ENCODE assay signal across 26 mouse cellular contexts in the genomic region with DNA sequence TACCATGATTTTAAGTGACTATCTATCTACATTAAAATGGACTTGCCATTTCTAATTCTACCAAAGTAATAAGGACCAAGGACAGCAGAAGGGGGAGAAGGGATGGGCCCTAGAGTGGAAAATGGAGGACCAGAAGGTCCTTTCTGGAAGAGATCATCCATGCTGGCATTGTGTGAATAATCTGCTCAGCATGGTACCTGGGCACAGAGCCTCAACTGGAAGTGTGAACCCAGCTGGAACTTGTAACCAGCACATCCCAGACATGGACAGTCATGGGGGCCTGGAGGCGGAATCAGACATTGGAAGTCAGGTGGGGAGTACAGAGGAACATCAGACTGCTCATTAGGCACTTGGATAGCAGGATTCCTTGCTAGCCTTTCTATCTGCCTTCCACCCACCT.
"Had no signal": no experiment of that assay in that cellular context is flagged by ENCODE, and none has a peak within 500 bp of the region (broad histone marks: within the 10 kb centered on the region; RNA-seq: fewer than 3 reads in every experiment).

No protein-coding gene starts in this region.

- H3K4me2 ChIP-seq: heart, embryonic 12.5 days; hindbrain, embryonic 12.5 days; hindbrain, embryonic 14.5 days; intestine, embryonic 15.5 days; limb, embryonic 12.5 days; liver, embryonic 11.5 days; liver, embryonic 13.5 days; liver, embryonic 15.5 days had no signal

- H3K9ac ChIP-seq: heart, embryonic 12.5 days; hindbrain, embryonic 12.5 days; hindbrain, embryonic 14.5 days; intestine, embryonic 15.5 days; limb, embryonic 12.5 days; liver, embryonic 13.5 days; liver, embryonic 15.5 days had no signal

- H3K4me3 ChIP-seq: gastrocnemius, adult 2 months; heart, embryonic 10.5 days; heart, embryonic 12.5 days; hindbrain, embryonic 10.5 days; hindbrain, embryonic 12.5 days; intestine, embryonic 15.5 days; layer of hippocampus, adult 2 months; limb, embryonic 10.5 days; limb, embryonic 12.5 days; liver, embryonic 13.5 days; liver, embryonic 15.5 days had no signal

- DNase-seq: gastrocnemius, adult 2 months; gastrocnemius, postnatal 10 days; gastrocnemius, postnatal 25 days; heart, adult 18-20 months; heart, postnatal 10 days; heart, postnatal 4 days; kidney, adult 18-20 months; kidney, adult 8-10 months; kidney, postnatal 10 days; kidney, postnatal 25 days; kidney, postnatal 4 days; liver; liver, embryonic 13.5 days had no signal

- H3K36me3 ChIP-seq: heart, embryonic 10.5 days; heart, embryonic 12.5 days; hindbrain, embryonic 10.5 days; hindbrain, embryonic 12.5 days; intestine, embryonic 15.5 days; limb, embryonic 10.5 days; limb, embryonic 12.5 days; liver, embryonic 13.5 days; liver, embryonic 15.5 days had no signal

- H3K27ac ChIP-seq: gastrocnemius, adult 2 months; heart, embryonic 10.5 days; hindbrain, embryonic 10.5 days; hindbrain, embryonic 12.5 days; hindbrain, embryonic 14.5 days; intestine, embryonic 15.5 days; layer of hippocampus, adult 2 months; limb, embryonic 10.5 days; limb, embryonic 12.5 days; liver, embryonic 13.5 days; liver, embryonic 15.5 days had no signal

- ATAC-seq: inflammation-experienced regulatory T-cells, adult 6 months; intestine, embryonic 15.5 days; intestine, postnatal 0 days had no signal

- H3K4me1 ChIP-seq: heart, embryonic 10.5 days; heart, embryonic 12.5 days; hindbrain, embryonic 10.5 days; hindbrain, embryonic 12.5 days; intestine, embryonic 15.5 days; limb, embryonic 10.5 days; limb, embryonic 12.5 days; liver, embryonic 13.5 days; liver, embryonic 15.5 days had no signal

- H3K9me3 ChIP-seq: heart, embryonic 10.5 days; heart, embryonic 12.5 days; hindbrain, embryonic 10.5 days; hindbrain, embryonic 12.5 days; intestine, embryonic 15.5 days; limb, embryonic 10.5 days; limb, embryonic 12.5 days; liver, embryonic 13.5 days; liver, embryonic 15.5 days had no signal

- H3K27me3 ChIP-seq: heart, embryonic 12.5 days; hindbrain, embryonic 12.5 days; intestine, embryonic 15.5 days; limb, embryonic 12.5 days; liver, embryonic 13.5 days; liver, embryonic 15.5 days had no signal
